Mouse (Mus musculus): ENCODE results near the gene Crhr2.

DNA sequence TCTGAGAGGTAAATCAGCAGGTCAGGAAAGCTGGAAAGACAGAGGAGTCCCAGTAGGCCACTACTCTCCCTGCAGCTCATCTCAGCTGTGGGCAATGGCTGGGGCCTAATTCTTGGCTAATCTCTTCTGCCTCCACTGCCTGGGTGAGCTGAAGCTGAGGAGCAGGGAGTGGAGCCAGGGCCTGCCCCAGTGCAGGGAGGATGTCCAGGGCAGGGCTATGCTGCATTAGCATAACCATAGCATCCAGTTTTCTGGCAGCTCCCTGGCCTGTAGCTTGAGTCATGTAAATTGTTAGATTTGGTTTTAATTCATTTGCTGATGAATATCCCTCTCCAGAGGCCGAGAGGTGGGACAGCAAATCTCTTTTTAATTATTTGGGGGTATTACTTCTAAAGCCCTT, 26.4 kb upstream of the Crhr2 start:
- TF ChIP-seq CTCF (IDR thresholded peaks at IDR 0.05; ENCODE audit: control insufficient read depth, insufficient read depth, insufficient read length): no peak
- TF ChIP-seq USF1 (IDR thresholded peaks at IDR 0.05; ENCODE audit: low read depth): no peak
- no peak for TF ChIP-seq MYOD1 (IDR thresholded peaks at IDR 0.05; ENCODE audit: control insufficient read depth, insufficient read length, low read depth)
- TF ChIP-seq CEBPB (IDR thresholded peaks at IDR 0.05; ENCODE audit: low read depth): no peak
- TF ChIP-seq MAX (IDR thresholded peaks at IDR 0.05): no peak
- TF ChIP-seq MYOG (IDR thresholded peaks at IDR 0.05; ENCODE audit: control insufficient read depth, extremely low read depth, insufficient read length): no peak
